Mouse (Mus musculus) c-Kit-positive CD71-negative TER-119-negative erythroid progenitor cells, embryonic 14.5 days (primary cell): ENCODE measurements around the gene Dspp.

Experiments
- DNase-seq: peaks from one replicate; pipeline ENCODE4 v3.0.0-alpha.2; 2013; ENCODE audit warnings: low read depth

Dspp gene

DNA sequence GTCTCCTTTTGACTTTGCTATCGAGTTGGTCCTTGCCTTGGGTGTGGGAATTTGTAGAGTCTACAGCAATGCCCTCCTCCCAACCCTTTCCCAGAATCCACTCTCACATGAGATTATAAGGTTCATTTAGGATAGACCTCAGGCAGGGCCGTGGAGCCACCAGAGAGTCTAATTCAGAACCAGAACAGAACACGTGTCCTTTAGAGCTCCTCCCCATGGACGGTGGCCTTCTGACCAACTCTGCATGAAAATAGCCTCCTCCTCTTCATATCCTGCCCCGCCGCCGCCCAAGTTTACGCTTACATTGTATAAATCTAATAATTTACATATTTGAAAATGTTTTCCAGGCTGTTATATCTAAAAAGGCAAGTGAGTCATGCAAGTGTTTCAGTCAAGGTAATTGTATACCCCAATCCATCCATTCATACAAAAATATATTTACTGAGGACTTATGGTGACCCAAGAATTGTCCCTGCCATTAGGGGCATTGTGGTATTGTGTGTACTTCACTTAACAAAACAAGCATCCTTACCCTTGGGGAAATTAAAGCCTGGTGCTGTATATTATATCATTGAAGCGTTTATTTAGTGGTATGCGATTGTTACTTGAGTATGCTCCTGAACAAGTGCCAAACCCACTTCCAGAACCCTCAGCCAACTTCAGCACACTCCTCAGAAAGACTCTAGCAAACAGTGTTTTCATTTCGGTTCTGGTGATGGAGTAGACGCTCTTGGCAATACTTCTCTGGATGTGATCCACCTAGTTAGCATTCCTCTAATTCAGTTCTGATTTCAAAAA, 30.8 kb downstream of the Dspp start:
- no peak for DNase-seq

DNA sequence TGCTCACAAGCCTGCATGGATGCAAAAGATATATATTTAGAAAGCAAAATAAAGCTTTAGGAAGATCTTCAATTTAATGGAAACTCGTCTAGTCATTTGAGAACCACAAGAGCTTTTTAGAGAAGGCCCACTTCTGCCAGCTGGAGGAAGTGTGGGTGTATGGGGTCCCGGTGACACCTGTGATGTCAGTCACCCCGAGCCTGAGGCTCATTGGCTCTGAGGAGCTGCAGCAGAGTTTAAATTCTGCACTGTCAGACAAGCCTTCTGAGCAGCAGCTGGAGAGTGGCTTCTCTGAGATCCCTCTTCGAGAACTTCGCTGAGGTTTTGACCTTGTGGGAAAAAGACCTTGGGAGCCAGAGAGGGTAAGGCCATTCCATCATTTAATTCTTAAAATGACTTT, 31.8 kb downstream of the Dspp start, which contains the start of gene Dmp1:
TSS of gene Dmp1 (plus strand) at position 263 of the 400 bp plus-strand sequence.
- DNase-seq = no peak

DNA sequence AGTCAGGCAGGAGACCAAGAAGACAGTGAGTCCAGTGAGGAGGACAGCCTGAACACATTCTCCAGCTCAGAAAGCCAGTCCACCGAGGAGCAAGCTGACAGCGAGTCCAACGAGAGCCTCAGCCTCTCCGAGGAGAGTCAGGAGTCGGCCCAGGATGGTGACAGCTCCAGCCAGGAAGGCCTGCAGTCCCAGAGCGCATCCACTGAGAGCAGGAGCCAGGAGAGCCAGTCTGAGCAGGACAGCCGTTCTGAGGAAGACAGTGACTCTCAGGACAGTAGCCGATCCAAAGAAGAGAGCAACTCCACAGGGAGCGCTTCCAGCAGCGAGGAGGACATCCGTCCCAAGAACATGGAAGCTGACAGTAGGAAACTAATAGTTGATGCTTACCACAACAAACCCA, 42.0 kb downstream of the Dspp start:
- DNase-seq = no peak

DNA sequence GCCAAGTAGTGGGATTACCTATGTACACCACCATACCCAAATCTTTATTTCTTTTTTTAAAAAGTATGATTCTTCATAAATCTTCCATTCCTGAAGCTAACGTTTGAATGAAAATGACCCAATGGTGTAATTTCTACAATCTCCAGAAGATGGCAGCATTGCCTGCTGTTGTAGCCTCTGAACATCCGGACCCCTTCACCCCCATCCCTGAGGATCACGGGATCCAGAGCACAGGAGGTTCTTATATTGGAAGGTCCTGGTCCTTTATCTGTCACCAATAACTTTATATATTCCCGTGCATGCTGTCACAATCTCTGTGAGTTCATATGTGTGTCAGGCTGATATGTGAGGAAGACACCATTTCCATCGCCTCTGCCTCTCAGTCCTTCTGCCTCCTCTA, 48.4 kb downstream of the Dspp start:
- peak; percentile 9 for DNase-seq

DNA sequence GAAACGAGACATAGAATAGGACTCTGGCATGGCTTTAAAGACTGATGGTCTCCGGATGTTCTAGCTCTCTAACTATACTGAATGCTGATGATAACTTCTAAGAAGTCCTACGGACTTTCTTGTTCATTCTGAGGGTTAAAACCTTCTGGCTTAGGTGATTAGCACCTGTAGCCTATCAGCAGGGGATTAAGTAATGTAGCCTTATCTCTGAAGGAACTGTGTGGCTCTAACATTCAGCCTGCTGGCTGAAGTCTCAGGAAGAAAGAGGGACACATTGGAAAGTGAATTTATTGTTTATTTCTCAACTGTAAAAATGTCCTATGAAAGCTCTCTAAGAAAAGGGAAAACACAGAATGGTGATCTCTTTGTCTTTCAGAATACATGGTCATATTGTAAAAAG, 53.8 kb downstream of the Dspp start:
- DNase-seq = no peak

DNA sequence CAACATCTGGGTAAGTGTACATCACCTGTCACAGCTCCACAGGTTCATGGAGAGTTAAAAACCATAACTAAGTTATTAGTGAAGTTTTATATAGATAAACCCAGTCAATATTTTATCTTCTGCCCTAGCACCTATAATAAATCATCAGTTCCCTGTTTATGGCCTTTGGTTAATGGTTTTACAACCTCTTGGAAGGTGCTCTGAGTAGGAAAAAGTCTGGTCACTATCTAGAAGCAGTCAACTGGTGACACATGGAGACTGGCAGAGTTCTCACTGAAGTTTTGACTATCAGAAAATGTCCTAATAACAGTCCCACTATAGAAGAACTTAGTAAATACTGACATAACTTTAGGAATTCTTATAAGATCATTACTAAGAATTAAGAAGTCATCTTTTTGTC, 54.2 kb downstream of the Dspp start:
- no peak for DNase-seq

DNA sequence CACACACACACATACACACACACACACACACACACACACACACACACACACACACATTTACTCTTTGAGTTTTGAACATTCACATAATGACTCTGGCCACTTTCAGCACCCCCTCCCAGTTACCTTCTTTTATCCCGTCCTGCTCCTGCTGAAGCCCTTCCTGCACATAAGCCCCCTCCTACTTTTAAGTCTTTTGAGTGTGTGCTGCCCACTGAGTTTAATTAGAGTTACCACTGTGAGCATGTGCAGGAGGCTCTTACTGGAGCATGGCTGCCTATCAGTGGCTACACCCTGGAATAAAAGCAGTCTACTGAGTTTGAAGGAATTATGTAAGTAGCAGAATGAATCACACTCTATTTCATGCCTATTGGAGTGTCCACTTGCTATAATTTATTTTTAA, 58.0 kb downstream of the Dspp start:
- no peak for DNase-seq
